8 mouse cellular contexts compared by ENCODE assay signal in the genomic region with DNA sequence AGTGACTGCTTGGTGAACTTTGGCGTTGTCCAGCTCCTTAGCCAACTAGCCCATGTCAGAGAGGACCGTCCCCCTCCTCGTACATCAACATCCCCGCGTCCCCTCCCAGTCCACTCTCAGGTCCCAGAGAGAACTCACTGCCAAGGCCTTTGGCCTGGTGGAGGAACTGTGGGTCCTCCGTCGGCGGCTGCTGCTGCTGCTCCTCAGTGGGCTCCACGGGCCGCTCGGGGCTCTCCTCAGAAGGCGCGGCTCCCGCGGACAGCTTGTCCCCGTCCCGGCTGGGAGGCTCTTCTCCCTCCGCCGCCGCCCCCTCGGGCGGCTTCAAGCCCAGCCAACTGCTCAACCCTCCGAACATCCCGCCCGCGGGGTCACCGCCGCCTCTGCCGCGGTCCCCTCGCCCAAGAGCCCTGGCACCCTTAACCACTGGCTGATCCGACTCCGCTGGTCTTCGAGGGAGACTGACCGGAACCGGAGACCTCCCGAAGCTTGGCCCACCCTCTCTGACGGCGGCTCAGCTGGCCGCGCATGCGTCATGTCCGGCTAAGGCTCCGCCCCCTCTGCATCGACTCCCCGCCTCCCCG. TPM values are rescaled to one million over a fixed set of nuclear protein-coding genes. Genes with fewer than 3 reads are reported as not detected.
DNase-seq lines count a peak whose midpoint lies in the region; TF ChIP-seq lines count a peak whose summit lies in the region.

Gene Syap1 (minus strand): TSS at position 517 of the 581 bp plus-strand sequence.

- H3K27me3 ChIP-seq in megakaryocyte, embryonic 14.5 days (replicated peaks) = peaks cover 5% of the 10 kb centered on the region

- TF ChIP-seq POLR2A in cortical plate, adult 2 months (IDR thresholded peaks at IDR 0.05; ENCODE audit: extremely low read depth, insufficient read depth, low read length) = peak; percentile 71; the same call in 1 of the 2 replicates

- no peak for TF ChIP-seq CTCF in cortical plate, adult 2 months (IDR thresholded peaks at IDR 0.05; ENCODE audit: extremely low read depth, insufficient read depth, low read length)

- H3K4me1 ChIP-seq in cortical plate, adult 2 months (ENCODE audit: control insufficient read depth, insufficient read depth, low read length) = no peaks in the 10 kb centered on the region
- H3K4me1 ChIP-seq in megakaryocyte, embryonic 14.5 days = peaks cover 27% of the 10 kb centered on the region

- peak; percentile 80 for DNase-seq in adipocyte (ENCODE audit: low spot score)
- DNase-seq in gastrocnemius, postnatal 10 days = peak; percentile 88
- peak; percentile 35 for DNase-seq in hindlimb bud, embryonic 11.5 days (ENCODE audit: extremely low spot score, low read depth, low spot score)
- peak; percentile 35 to 62 for DNase-seq in left cerebral cortex, adult 9 months (ENCODE audit: low spot score in 2 of 2)
- DNase-seq in right cerebral cortex, adult 2 months (ENCODE audit: low spot score in 2 of 2) = peak; percentile 68 to 76
- DNase-seq in urinary bladder, postnatal 10 days (ENCODE audit: low spot score) = peak; percentile 59

- peak within 1 kb of the TSS; percentile 72 for H3K4me3 ChIP-seq in cortical plate, adult 2 months (ENCODE audit: insufficient read depth, low read length)
- H3K4me3 ChIP-seq in megakaryocyte, embryonic 14.5 days (replicated peaks) = peak within 1 kb of the TSS; percentile 95

- peaks cover 3% of the 10 kb centered on the region for H3K36me3 ChIP-seq in megakaryocyte, embryonic 14.5 days (replicated peaks; ENCODE audit: low read length)

- no peaks in the 10 kb centered on the region for H3K9me3 ChIP-seq in megakaryocyte, embryonic 14.5 days

- 0 out of 2 replicates have a peak within 1 kb of the TSS, but pooled peaks have one; percentile 5 for H3K27ac ChIP-seq in cortical plate, adult 2 months (ENCODE audit: insufficient read depth, low read length)

RNA-seq across cellular contexts. Expression of gene Syap1, which starts in this region (rescaled TPM):
- polyA plus RNA-seq in cortical plate, adult 2 months (2012; rRNA removed) = 24.1 and 26.0 TPM in 2 replicates
- 10 to 100 TPM; 32.4 to 34.2 TPM for total RNA-seq in gastrocnemius, postnatal 10 days (2021)
- 9.4 TPM in 1 of 2 replicates, not detected in the other for polyA plus RNA-seq in megakaryocyte, embryonic 14.5 days (2012; ENCODE audit: insufficient read depth, low replicate concordance)

Comparison
In these comparisons a context has a peak if more than half of its experiments do, and no peak if none do; other contexts are left out.
1. Peak in every context shown above with its lines: DNase-seq, H3K4me3 ChIP-seq and H3K27ac ChIP-seq.
2. DNase-seq: peak in every context shown above with its lines; median percentile 88 in gastrocnemius, postnatal 10 days; 80 in adipocyte; 72 in right cerebral cortex, adult 2 months; 59 in urinary bladder, postnatal 10 days; 48 in left cerebral cortex, adult 9 months; 35 in hindlimb bud, embryonic 11.5 days.